Mouse (Mus musculus): ENCODE results near the gene Gm20388. TPM values are rescaled to one million over a fixed set of nuclear protein-coding genes. Genes with fewer than 3 reads are reported as not detected.
"Not testable (repeated sequence)": the region's sequence is repeated elsewhere in the genome, so short reads cannot be mapped to it uniquely, and the experiment has no call there.

The Gm20388 gene
- total RNA-seq, 1 experiment: 27.0 TPM

- in situ Hi-C loops (cut with MboI; ENCODE audit: low sequenced_read_pairs in 2 of 2, unreplicated experiment in 2 of 2); H3K36me3 ChIP-seq (ENCODE audit: control insufficient read depth, insufficient read depth, low read length, poor library complexity, severe bottlenecking): not testable (repeated sequence)
- 0 out of 2 replicates have a peak, but pooled peaks have one; percentile 50 for TF ChIP-seq ZNF384 (IDR thresholded peaks at IDR 0.05; ENCODE audit: low read depth, low read length)
Observed at GRCm38 (mm10) chr8:122632134-122632533, 2721.5 kb downstream of the Gm20388 start.

GRCm38 (mm10) chr8:122633205-122633604, 2722.6 kb downstream of the Gm20388 start:
- no peak for DNase-seq (ENCODE audit: low read depth, low spot score)
- no peak for TF ChIP-seq MAFK (IDR thresholded peaks at IDR 0.05; ENCODE audit: insufficient read depth, low read depth, low read length)
- H3K9me3 ChIP-seq (ENCODE audit: control insufficient read depth, insufficient read depth, low read depth, low read length): no peaks in the 10 kb centered on the region
- no peak overlapping the region for H3K27ac ChIP-seq (ENCODE audit: insufficient read depth, low read depth, low read length, poor library complexity, severe bottlenecking)
- peaks cover 0 to 13% of the 10 kb centered on the region in 2 experiments; a peak in 1 of 4 replicates for H3K4me1 ChIP-seq (ENCODE audit: control insufficient read depth in 2 of 2, insufficient read depth in 2 of 2, low read length in 2 of 2, poor library complexity in 1 of 2)
- in situ Hi-C loops (cut with MboI; ENCODE audit: low sequenced_read_pairs in 2 of 2, unreplicated experiment in 2 of 2): no loop called here
- no peak overlapping the region for H3K4me3 ChIP-seq (ENCODE audit: insufficient read depth in 1 of 2, low read depth in 1 of 2, low read length in 2 of 2, poor library complexity in 1 of 2, severe bottlenecking in 1 of 2)
- H3K36me3 ChIP-seq (ENCODE audit: control insufficient read depth, insufficient read depth, low read length, poor library complexity, severe bottlenecking): no peaks in the 10 kb centered on the region
- no peak overlapping the region for H3K9ac ChIP-seq (ENCODE audit: insufficient read depth, low read depth, low read length, poor library complexity, severe bottlenecking)

More at GRCm38 (mm10) chr8:122632134-122632533, 2721.5 kb downstream of the Gm20388 start:
- H3K4me1 ChIP-seq (ENCODE audit: control insufficient read depth in 2 of 2, insufficient read depth in 2 of 2, low read length in 2 of 2, poor library complexity in 1 of 2); H3K9me3 ChIP-seq (ENCODE audit: control insufficient read depth, insufficient read depth, low read depth, low read length); H3K27ac ChIP-seq (ENCODE audit: insufficient read depth, low read depth, low read length, poor library complexity, severe bottlenecking); H3K9ac ChIP-seq (ENCODE audit: insufficient read depth, low read depth, low read length, poor library complexity, severe bottlenecking); H3K4me3 ChIP-seq (ENCODE audit: insufficient read depth in 1 of 2, low read depth in 1 of 2, low read length in 2 of 2, poor library complexity in 1 of 2, severe bottlenecking in 1 of 2); DNase-seq (ENCODE audit: low read depth, low spot score): not testable (repeated sequence)

- Histone ChIP-seq H3K4me3 (ENCODE audit: insufficient read depth in 1 of 2, low read depth in 1 of 2, low read length in 2 of 2, poor library complexity in 1 of 2, severe bottlenecking in 1 of 2) (no peak overlapping the region), H3K4me1 (ENCODE audit: control insufficient read depth in 2 of 2, insufficient read depth in 2 of 2, low read length in 2 of 2, poor library complexity in 1 of 2) (peaks cover 0 to 9% of the 10 kb centered on the region in 2 experiments; a peak in 1 of 4 replicates), H3K9ac (ENCODE audit: insufficient read depth, low read depth, low read length, poor library complexity, severe bottlenecking) (no peak overlapping the region), H3K27ac (ENCODE audit: insufficient read depth, low read depth, low read length, poor library complexity, severe bottlenecking) (no peak overlapping the region), H3K9me3 (ENCODE audit: control insufficient read depth, insufficient read depth, low read depth, low read length) (no peaks in the 10 kb centered on the region), H3K36me3 (ENCODE audit: control insufficient read depth, insufficient read depth, low read length, poor library complexity, severe bottlenecking) (no peaks in the 10 kb centered on the region)
- in situ Hi-C loops (cut with MboI; ENCODE audit: low sequenced_read_pairs in 2 of 2, unreplicated experiment in 2 of 2): no loop called here
- no peak for TF ChIP-seq CHD2 (IDR thresholded peaks at IDR 0.05; ENCODE audit: low read depth, low read length)
- TF ChIP-seq MAFK (IDR thresholded peaks at IDR 0.05; ENCODE audit: insufficient read depth, low read depth, low read length): no peak
- no peak for TF ChIP-seq ZC3H11A (IDR thresholded peaks at IDR 0.05; ENCODE audit: borderline replicate concordance, low read depth, low read length)
- DNase-seq (ENCODE audit: low read depth, low spot score): no peak
Observed at GRCm38 (mm10) chr8:122635878-122636802, 2725.5 kb downstream of the Gm20388 start.

GRCm38 (mm10) chr8:122636803-122637175, 2726.1 kb downstream of the Gm20388 start:
- Histone ChIP-seq H3K4me1 (ENCODE audit: control insufficient read depth in 2 of 2, insufficient read depth in 2 of 2, low read length in 2 of 2, poor library complexity in 1 of 2) (peaks cover 0 to 9% of the 10 kb centered on the region in 2 experiments; a peak in 1 of 4 replicates), H3K36me3 (ENCODE audit: control insufficient read depth, insufficient read depth, low read length, poor library complexity, severe bottlenecking) (no peaks in the 10 kb centered on the region), H3K9ac (ENCODE audit: insufficient read depth, low read depth, low read length, poor library complexity, severe bottlenecking) (no peak overlapping the region), H3K27ac (ENCODE audit: insufficient read depth, low read depth, low read length, poor library complexity, severe bottlenecking) (no peak overlapping the region), H3K9me3 (ENCODE audit: control insufficient read depth, insufficient read depth, low read depth, low read length) (no peaks in the 10 kb centered on the region), H3K4me3 (ENCODE audit: insufficient read depth in 1 of 2, low read depth in 1 of 2, low read length in 2 of 2, poor library complexity in 1 of 2, severe bottlenecking in 1 of 2) (no peak overlapping the region)
- in situ Hi-C loops (cut with MboI; ENCODE audit: low sequenced_read_pairs in 2 of 2, unreplicated experiment in 2 of 2): no loop called here
- no peak for TF ChIP-seq ZC3H11A (IDR thresholded peaks at IDR 0.05; ENCODE audit: borderline replicate concordance, low read depth, low read length)
- TF ChIP-seq CHD2 (IDR thresholded peaks at IDR 0.05; ENCODE audit: low read depth, low read length): no peak
- TF ChIP-seq ZNF384 (IDR thresholded peaks at IDR 0.05; ENCODE audit: low read depth, low read length): no peak
- no peak for TF ChIP-seq MAFK (IDR thresholded peaks at IDR 0.05; ENCODE audit: insufficient read depth, low read depth, low read length)
- no peak for TF ChIP-seq HCFC1 (IDR thresholded peaks at IDR 0.05; ENCODE audit: borderline replicate concordance, insufficient read depth, low read length)
- DNase-seq (ENCODE audit: low read depth, low spot score): no peak

GRCm38 (mm10) chr8:122637230-122637629, 2726.6 kb downstream of the Gm20388 start:
- no peak overlapping the region for H3K4me3 ChIP-seq (ENCODE audit: insufficient read depth in 1 of 2, low read depth in 1 of 2, low read length in 2 of 2, poor library complexity in 1 of 2, severe bottlenecking in 1 of 2)
- H3K4me1 ChIP-seq (ENCODE audit: control insufficient read depth in 2 of 2, insufficient read depth in 2 of 2, low read length in 2 of 2, poor library complexity in 1 of 2): peaks cover 0 to 9% of the 10 kb centered on the region in 2 experiments; a peak in 1 of 4 replicates
- no peaks in the 10 kb centered on the region for H3K9me3 ChIP-seq (ENCODE audit: control insufficient read depth, insufficient read depth, low read depth, low read length)
- DNase-seq (ENCODE audit: low read depth, low spot score): no peak
- H3K36me3 ChIP-seq (ENCODE audit: control insufficient read depth, insufficient read depth, low read length, poor library complexity, severe bottlenecking): no peaks in the 10 kb centered on the region
- no peak overlapping the region for H3K9ac ChIP-seq (ENCODE audit: insufficient read depth, low read depth, low read length, poor library complexity, severe bottlenecking)
- no peak overlapping the region; the same call in 1 of the 2 replicates for H3K27ac ChIP-seq (ENCODE audit: insufficient read depth, low read depth, low read length, poor library complexity, severe bottlenecking)
- TF ChIP-seq HCFC1 (IDR thresholded peaks at IDR 0.05; ENCODE audit: borderline replicate concordance, insufficient read depth, low read length): no peak
- TF ChIP-seq MAFK (IDR thresholded peaks at IDR 0.05; ENCODE audit: insufficient read depth, low read depth, low read length): no peak
- TF ChIP-seq ZC3H11A (IDR thresholded peaks at IDR 0.05; ENCODE audit: borderline replicate concordance, low read depth, low read length): no peak
- no peak for TF ChIP-seq ZNF384 (IDR thresholded peaks at IDR 0.05; ENCODE audit: low read depth, low read length)
- TF ChIP-seq CHD2 (IDR thresholded peaks at IDR 0.05; ENCODE audit: low read depth, low read length): no peak
- in situ Hi-C loops (cut with MboI; ENCODE audit: low sequenced_read_pairs in 2 of 2, unreplicated experiment in 2 of 2): no loop called here
